Mouse (Mus musculus) thymus, postnatal 36 days (tissue): ENCODE measurements around the gene Rfc4.

ENCODE experiments used
- DNase-seq, 2 experiments: peaks; one replicate each; pipeline ENCODE4 v3.0.0; 2022; ENCODE audit warnings: mixed read lengths in 2 of 2

The Rfc4 gene

GRCm38 (mm10) chr16:23127673-23128375 is at the start of gene Rfc4:
Gene Rfc4 (minus strand): TSS chr16:23127737.
- DNase-seq: peak; percentile 90 to 91

- DNase-seq: no peak
These were observed 48.4 kb upstream of the Rfc4 start for GRCm38 (mm10) chr16:23175956-23176355.

GRCm38 (mm10) chr16:23174855-23175254 is 47.3 kb upstream of the Rfc4 start:
- DNase-seq: peak; percentile 31 to 49

DNA sequence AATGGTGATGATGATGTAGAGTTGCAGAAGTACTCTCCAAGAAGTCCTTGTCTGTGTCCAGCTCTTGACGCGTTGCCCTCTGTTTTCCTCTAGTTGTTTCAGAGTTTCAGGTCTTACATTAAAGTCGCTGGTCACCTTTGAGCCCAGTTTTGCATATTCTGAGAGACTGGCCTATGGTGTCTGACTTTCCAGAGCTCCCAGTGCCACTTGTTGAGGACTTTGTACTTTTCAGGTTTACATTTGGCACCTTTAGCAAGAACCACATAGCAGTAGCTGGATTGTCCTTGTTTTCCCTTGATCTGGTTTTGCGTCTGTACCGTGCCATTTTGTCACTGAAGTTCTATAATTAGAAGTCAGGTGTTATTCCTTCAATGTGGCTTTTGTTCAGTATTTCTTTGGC is 46.4 kb upstream of the Rfc4 start:
- DNase-seq: no peak

DNA sequence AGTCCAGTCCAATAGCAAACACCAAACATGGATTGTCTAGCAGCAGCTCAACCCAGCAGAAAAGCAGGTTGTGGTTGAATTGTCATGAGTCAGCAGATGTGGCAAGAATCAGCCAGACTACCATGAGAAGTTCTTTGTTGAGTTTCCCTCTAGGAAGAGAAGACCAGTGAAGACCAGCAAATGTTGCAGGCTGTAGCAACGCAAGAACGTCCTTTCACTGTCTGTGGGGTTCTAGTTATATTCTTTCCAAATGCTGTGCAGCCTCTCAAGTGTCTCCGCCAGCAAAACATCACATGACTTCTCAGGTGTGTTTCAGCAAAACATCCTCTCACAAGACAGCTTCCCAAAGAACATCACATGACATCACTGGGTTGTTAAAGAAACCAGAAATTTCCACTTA is 43.3 kb upstream of the Rfc4 start:
- no peak for DNase-seq

- DNase-seq: no peak
These were observed 39.5 kb upstream of the Rfc4 start for GRCm38 (mm10) chr16:23167079-23167478.

GRCm38 (mm10) chr16:23166646-23167045 is 39.1 kb upstream of the Rfc4 start:
- no peak for DNase-seq

DNA sequence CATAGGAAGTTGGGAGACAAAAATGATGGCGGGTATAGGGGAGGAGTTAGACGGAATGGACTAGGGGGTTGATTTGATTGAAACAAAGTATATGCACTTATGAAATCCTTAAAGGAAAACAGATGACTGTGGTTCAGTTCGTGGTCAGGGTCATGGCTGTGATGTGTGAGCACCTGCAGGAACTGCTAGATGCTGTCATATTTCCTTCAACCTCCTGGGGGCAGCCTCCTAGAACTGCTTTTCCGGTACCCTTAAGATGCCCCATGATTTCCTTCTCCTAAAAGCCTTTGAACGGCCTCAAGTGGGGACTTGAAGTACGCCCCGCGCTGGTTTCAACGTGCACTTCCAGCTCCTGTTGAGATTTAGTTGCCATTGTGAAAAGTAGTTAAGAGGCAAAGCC is 37.9 kb upstream of the Rfc4 start:
- DNase-seq: peak; percentile 76 to 78

DNA sequence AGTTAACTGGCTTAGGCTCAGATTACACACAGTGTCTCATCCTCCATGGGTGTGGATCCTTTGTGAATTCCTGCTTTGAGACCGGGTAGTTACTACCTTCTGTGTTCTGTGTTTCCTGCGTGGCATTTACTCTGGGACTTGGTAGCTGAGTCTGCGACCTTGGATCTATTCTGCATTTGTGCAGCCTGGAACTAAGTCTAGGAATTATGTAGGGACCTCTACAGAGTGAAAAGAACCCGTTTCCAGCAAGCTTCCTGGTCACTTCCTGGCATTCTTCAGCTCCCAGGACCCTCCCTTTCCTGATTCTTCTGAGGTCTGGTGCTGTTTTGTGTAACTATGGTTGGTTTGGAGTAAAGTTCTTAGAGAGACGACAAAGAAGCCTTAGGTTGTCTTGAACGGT is 36.9 kb upstream of the Rfc4 start:
- DNase-seq: no peak

GRCm38 (mm10) chr16:23162116-23162515 is 34.6 kb upstream of the Rfc4 start:
- no peak for DNase-seq

DNA sequence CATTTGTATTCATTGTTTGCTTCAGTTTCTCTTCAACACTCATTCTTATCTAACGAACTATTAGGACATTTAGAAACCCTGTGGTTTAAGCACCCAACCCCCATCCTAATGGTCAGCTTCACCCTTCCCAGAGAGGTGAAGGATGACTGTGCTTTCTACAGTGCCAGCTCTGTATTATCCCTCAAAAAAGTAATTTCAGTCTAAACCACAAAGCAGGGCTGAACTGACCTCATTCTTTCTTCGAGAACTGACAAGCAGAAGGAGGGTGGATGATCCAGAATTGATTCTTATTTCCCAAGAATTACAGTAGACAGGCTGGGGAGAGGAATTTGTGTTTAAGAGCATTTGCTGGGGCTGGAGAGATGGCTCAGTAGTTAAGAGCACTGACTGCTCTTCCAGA is 32.2 kb upstream of the Rfc4 start:
- no peak for DNase-seq

DNA sequence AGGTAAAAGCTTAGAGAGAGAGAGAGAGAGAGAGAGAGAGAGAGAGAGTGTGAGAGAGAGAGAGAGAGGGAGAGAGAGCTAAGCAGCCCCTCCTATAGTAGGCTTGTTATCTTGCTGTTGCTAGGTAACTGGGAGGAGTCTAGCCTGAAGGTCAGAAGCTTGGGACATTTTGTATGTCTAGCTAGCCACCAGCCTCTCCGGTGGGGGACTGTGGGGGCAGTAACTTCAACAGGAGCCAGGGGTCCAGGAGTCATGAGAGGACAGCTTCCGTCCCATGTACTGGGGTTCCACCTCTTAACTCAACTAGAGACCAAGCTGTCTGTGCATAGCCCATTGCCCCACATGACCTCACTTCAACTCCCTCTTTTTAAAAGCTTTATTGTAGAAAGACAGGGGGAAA is 31.4 kb upstream of the Rfc4 start:
- no peak for DNase-seq

GRCm38 (mm10) chr16:23158292-23158691 is 30.8 kb upstream of the Rfc4 start:
- DNase-seq: no peak

- DNase-seq: no peak
These were observed 29.5 kb upstream of the Rfc4 start for GRCm38 (mm10) chr16:23157013-23157412.

GRCm38 (mm10) chr16:23154261-23154660 is 26.7 kb upstream of the Rfc4 start:
- DNase-seq: no peak

GRCm38 (mm10) chr16:23151423-23151822 is 23.9 kb upstream of the Rfc4 start:
- DNase-seq: peak; percentile 31 to 41

GRCm38 (mm10) chr16:23149396-23149795 is 21.9 kb upstream of the Rfc4 start:
- no peak for DNase-seq

GRCm38 (mm10) chr16:23148936-23149335 is 21.4 kb upstream of the Rfc4 start:
- no peak for DNase-seq

- DNase-seq: no peak
These were observed 18.7 kb upstream of the Rfc4 start, which contains the start of gene Adipoq for GRCm38 (mm10) chr16:23146280-23146679. Gene Adipoq (plus strand): TSS chr16:23146536.

GRCm38 (mm10) chr16:23145211-23145610 is 17.7 kb upstream of the Rfc4 start:
- DNase-seq: no peak

DNA sequence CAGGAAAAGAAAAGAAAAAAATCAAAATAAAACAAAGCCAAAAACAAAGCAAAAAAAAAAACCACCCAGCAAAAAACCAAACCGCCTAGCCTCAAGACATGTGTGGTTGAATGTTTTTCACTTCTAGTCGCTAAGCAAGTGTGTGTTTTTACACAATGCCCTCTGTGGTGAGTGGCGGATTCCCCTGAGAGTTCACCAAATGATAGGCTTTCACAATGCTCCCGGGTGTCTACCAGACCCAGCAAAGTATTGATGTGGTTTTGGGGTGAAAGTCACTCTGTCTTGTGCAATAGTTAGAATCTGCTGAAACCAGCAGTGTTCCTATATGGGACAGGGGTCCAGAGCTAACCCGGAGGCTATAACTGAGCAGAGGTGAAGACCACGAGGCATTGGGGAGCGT is 16.8 kb upstream of the Rfc4 start:
- peak; percentile 27 to 49 for DNase-seq

- no peak for DNase-seq
These were observed 13.4 kb upstream of the Rfc4 start for GRCm38 (mm10) chr16:23140911-23141310.

- no peak for DNase-seq
These were observed 9.0 kb upstream of the Rfc4 start for GRCm38 (mm10) chr16:23136406-23136970.

DNA sequence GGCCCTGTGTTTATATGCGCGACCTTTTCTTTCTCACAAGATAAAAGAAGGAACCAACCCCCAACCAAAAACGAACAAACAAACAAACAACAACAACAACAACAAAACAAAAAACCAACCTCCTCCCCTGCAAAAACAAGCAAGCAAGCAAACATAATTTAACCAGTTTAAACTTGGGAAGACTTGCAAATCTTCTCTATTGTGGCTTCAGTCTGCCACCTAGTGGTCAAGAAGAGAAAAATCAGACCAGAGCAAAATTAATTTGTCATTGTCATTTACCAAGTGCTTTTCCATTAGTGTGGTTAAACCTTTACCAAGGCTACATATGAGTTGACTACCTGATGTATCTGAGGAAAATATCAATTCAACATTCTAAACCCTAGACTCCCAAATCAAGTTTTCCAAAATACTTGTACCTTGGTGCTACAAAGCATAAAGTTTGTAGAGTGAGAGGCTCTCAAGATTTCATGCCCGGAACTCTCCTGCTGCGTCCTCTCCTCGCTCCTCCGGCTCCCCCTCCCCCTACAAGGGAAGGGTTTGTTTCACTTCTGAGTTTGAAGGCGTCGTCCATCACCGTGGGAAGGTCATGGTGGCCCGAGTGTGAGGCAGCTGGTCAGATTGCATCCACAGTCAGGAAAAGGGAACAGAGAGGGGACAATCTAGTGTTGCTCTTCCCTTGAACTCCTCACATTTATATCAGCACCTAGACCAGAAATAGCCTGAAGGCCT is 8.0 kb upstream of the Rfc4 start:
- no peak for DNase-seq
